ENCODE assay signal across 12 mouse cellular contexts in the genomic region with DNA sequence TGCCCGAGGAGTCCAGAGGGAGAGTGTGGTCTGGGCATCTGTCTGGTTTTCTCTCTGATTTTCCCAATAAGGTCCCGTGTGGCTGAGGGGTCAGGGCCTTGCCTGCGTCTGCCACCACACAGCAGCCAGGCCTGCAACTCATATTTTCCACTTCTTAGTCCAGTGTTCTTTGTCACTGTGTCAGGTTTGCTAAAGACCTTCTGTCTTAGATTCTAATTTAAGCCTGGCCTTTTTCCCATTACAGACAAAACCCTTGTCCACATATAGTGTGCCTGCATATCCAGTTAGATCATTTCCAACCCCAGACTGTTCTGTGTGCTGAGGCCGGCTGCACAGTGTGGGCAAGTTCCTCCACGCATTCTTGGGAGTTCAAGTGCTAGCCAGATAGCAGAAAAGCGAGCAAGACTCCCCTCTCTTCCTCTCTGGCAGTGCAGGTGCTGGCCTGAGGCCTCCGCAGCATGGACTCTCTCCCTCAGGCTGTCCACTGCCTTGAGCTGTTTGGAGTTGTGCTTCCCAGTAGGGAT. TPM values are rescaled to one million over a fixed set of nuclear protein-coding genes. Genes with fewer than 3 reads are reported as not detected.
DNase-seq lines count a peak whose midpoint lies in the region; ATAC-seq and TF ChIP-seq lines count a peak whose summit lies in the region.
"Had no signal": no experiment of that assay in that cellular context is flagged by ENCODE, and none has a peak within 500 bp of the region (broad histone marks: within the 10 kb centered on the region; RNA-seq: fewer than 3 reads in every experiment).

No protein-coding gene starts in this region.

- no peak overlapping the region for H3K27ac ChIP-seq in CH12.LX (ENCODE audit: insufficient read depth, low read depth)
- H3K27ac ChIP-seq in heart, embryonic 16.5 days (ENCODE audit: low read length), result peak overlapping the region; percentile 80
- H3K27ac ChIP-seq: intestine, embryonic 15.5 days; midbrain, embryonic 10.5 days had no signal

- no peak overlapping the region for H3K4me3 ChIP-seq in CH12.LX (replicated peaks in 1 of 3; ENCODE audit: low read depth in 2 of 3, low read length in 2 of 3, poor library complexity in 1 of 3)
- no peak overlapping the region for H3K4me3 ChIP-seq in heart, embryonic 16.5 days (ENCODE audit: low read length)
- H3K4me3 ChIP-seq: intestine, embryonic 15.5 days; midbrain, embryonic 10.5 days had no signal

- TF ChIP-seq EP300 in CH12.LX (IDR thresholded peaks at IDR 0.05; ENCODE audit: low read length), result no peak

- dilution Hi-C loops in CH12.LX (cut with MboI; ENCODE audit: extremely low pct_ligation_motif_present, extremely low pct_unique_long_range_greater_than_20kb, low sequenced_read_pairs), result no loop called here

- no peaks in the 10 kb centered on the region for H3K79me2 ChIP-seq in CH12.LX (replicated peaks; ENCODE audit: control insufficient read depth, extremely low read depth, insufficient read depth, poor library complexity, severe bottlenecking)

- in situ Hi-C loops in CH12.LX (cut with MboI; ENCODE audit: low pct_ligation_motif_present, low pct_unique_long_range_greater_than_20kb, low sequenced_read_pairs), result no loop called here

- no peak overlapping the region for H3K9ac ChIP-seq in CH12.LX (ENCODE audit: insufficient read depth, low read depth)
- H3K9ac ChIP-seq in heart, embryonic 16.5 days (ENCODE audit: low read length), result no peak overlapping the region
- H3K9ac ChIP-seq: intestine, embryonic 15.5 days had no signal

- peak; percentile 52 for DNase-seq in cerebellum, adult 11-12 months
- DNase-seq in cerebellum, postnatal 10 days, result no peak
- DNase-seq in CH12.LX (ENCODE audit: extremely low read depth), result no peak
- peak; percentile 57 for DNase-seq in cerebellum, adult 9-11 months
- DNase-seq in frontal cortex, postnatal 10 days (ENCODE audit: low spot score in 2 of 2), result no peak
- DNase-seq in T-cell, adult 2 months (ENCODE audit: low spot score), result no peak
- DNase-seq in layer of hippocampus, adult 18-20 months (ENCODE audit: low spot score in 2 of 2), result no peak
- DNase-seq: kidney, postnatal 14 days had no signal

- TF ChIP-seq CTCF in CH12.LX (conservative IDR thresholded peaks at IDR 0.05 in 1 of 2, IDR thresholded peaks at IDR 0.05 in 1 of 2; ENCODE audit: low read depth in 2 of 2, low read length in 2 of 2), result no peak

- 29% methylated on average over 7 of the region's 7 CpGs for WGBS in heart, embryonic 16.5 days

- no peaks in the 10 kb centered on the region for H3K27me3 ChIP-seq in CH12.LX (replicated peaks)
- no peaks in the 10 kb centered on the region for H3K27me3 ChIP-seq in heart, embryonic 16.5 days (ENCODE audit: control insufficient read depth, insufficient read depth, low read length)
- H3K27me3 ChIP-seq: intestine, embryonic 15.5 days had no signal

- H3K4me2 ChIP-seq in CH12.LX (ENCODE audit: insufficient read depth, low read depth, poor library complexity, severe bottlenecking), result no peak overlapping the region
- peak overlapping the region; percentile 1; the same call in 1 of the 2 replicates for H3K4me2 ChIP-seq in heart, embryonic 16.5 days (ENCODE audit: low read depth, low read length)
- H3K4me2 ChIP-seq: intestine, embryonic 15.5 days; liver, embryonic 11.5 days had no signal

- no peak for TF ChIP-seq POLR2A in CH12.LX (IDR thresholded peaks at IDR 0.05; ENCODE audit: low read depth, low read length)

- H3K36me3 ChIP-seq in CH12.LX (replicated peaks in 1 of 2; ENCODE audit: control insufficient read depth in 1 of 2, insufficient read depth in 1 of 2, low read length in 1 of 2), result peaks cover 15 to 56% of the 10 kb centered on the region in 2 experiments
- H3K36me3 ChIP-seq in heart, embryonic 16.5 days (ENCODE audit: control insufficient read depth, insufficient read depth), result no peaks in the 10 kb centered on the region; the same call in 1 of the 2 replicates
- H3K36me3 ChIP-seq: intestine, embryonic 15.5 days; midbrain, embryonic 10.5 days had no signal

- peak; percentile 66 for ATAC-seq in heart, embryonic 16.5 days (replicated peaks; ENCODE audit: extremely low read depth, insufficient read depth, low FRiP score)
- ATAC-seq: intestine, embryonic 15.5 days had no signal

- no peaks in the 10 kb centered on the region for H3K9me3 ChIP-seq in CH12.LX (replicated peaks; ENCODE audit: low read length)
- no peaks in the 10 kb centered on the region for H3K9me3 ChIP-seq in heart, embryonic 16.5 days (replicated peaks; ENCODE audit: control insufficient read depth, low read length)
- H3K9me3 ChIP-seq: intestine, embryonic 15.5 days; midbrain, embryonic 10.5 days had no signal

- H3K4me1 ChIP-seq in CH12.LX (ENCODE audit: control insufficient read depth in 1 of 2, insufficient read depth in 2 of 2), result peaks cover 12 to 21% of the 10 kb centered on the region in 2 experiments
- peaks cover 28% of the 10 kb centered on the region for H3K4me1 ChIP-seq in heart, embryonic 16.5 days (ENCODE audit: control insufficient read depth, insufficient read depth, low read length)
- H3K4me1 ChIP-seq: intestine, embryonic 15.5 days; midbrain, embryonic 10.5 days had no signal

- TF ChIP-seq RAD21 in CH12.LX (IDR thresholded peaks at IDR 0.05; ENCODE audit: low read depth, low read length), result no peak

TF ChIP-seq in CH12.LX, 34 proteins besides CTCF, POLR2A, EP300 and RAD21:
- TF ChIP-seq ETS1 (conservative IDR thresholded peaks at IDR 0.05; ENCODE audit: low read depth, low read length) (peak; percentile 53; the same call in 1 of the 2 replicates), ZKSCAN1 (IDR thresholded peaks at IDR 0.05; ENCODE audit: borderline replicate concordance, low read depth, low read length) (no peak), JUND (conservative IDR thresholded peaks at IDR 0.05; ENCODE audit: low read depth, low read length) (peak; percentile 77; the same call in 1 of the 2 replicates), ZC3H11A (IDR thresholded peaks at IDR 0.05; ENCODE audit: low read depth, low read length) (no peak), BHLHE40 (IDR thresholded peaks at IDR 0.05; ENCODE audit: low read depth, low read length) (peak; percentile 65), ELF1 (IDR thresholded peaks at IDR 0.05; ENCODE audit: low read depth, low read length) (no peak), CHD1 (IDR thresholded peaks at IDR 0.05; ENCODE audit: low read depth, low read length) (no peak), JUN (IDR thresholded peaks at IDR 0.05; ENCODE audit: insufficient read depth, low read depth, low read length) (peak; percentile 70), MAX (IDR thresholded peaks at IDR 0.05; ENCODE audit: low read length) (no peak), SMC3 (IDR thresholded peaks at IDR 0.05; ENCODE audit: low read depth, low read length) (no peak), MYC (IDR thresholded peaks at IDR 0.05; ENCODE audit: low read depth, low read length) (no peak), USF1 (IDR thresholded peaks at IDR 0.05; ENCODE audit: low read depth, low read length) (no peak), TCF12 (IDR thresholded peaks at IDR 0.05; ENCODE audit: low read depth, low read length) (no peak), PAX5 (IDR thresholded peaks at IDR 0.05; ENCODE audit: low read length) (no peak), MAZ (IDR thresholded peaks at IDR 0.05; ENCODE audit: low read depth, low read length) (no peak), MEF2A (IDR thresholded peaks at IDR 0.05; ENCODE audit: borderline replicate concordance, low read depth, low read length) (0 out of 2 replicates have a peak, but pooled peaks have one; percentile 46), UBTF (IDR thresholded peaks at IDR 0.05; ENCODE audit: low read depth, low read length) (no peak), ZNF384 (IDR thresholded peaks at IDR 0.05; ENCODE audit: low read depth, low read length) (no peak)

RNA-seq across cellular contexts. Expression of a gene that starts 43.4 kb away (rescaled TPM):
- 43.8 and 49.7 TPM in 2 replicates for total RNA-seq in CH12.LX (2012; rRNA removed)
- 61.4 and 62.8 TPM in 2 replicates for total RNA-seq in CH12.LX (2014; rRNA removed)
- 69.8 and 79.8 TPM in 2 replicates for polyA plus RNA-seq in CH12.LX (2012; ENCODE audit: insufficient read length, low read depth)
- 67.5 and 68.0 TPM in 2 replicates for polyA plus RNA-seq in heart, embryonic 16.5 days (2015; fragmentation: Nextera tagmentation; extraction: Ambion mirVana)
- total RNA-seq in layer of hippocampus, adult 18-20 months (2021), result 10 to 100 TPM; 61.8 to 64.0 TPM

RNA-seq across cellular contexts. Expression of a gene that starts 43.4 kb away (rescaled TPM):
- 56.6 and 58.5 TPM in 2 replicates for total RNA-seq in CH12.LX (2012; rRNA removed)
- total RNA-seq in CH12.LX (2014; rRNA removed), result 75.5 and 76.3 TPM in 2 replicates
- 39.9 and 41.8 TPM in 2 replicates for polyA plus RNA-seq in CH12.LX (2012; ENCODE audit: insufficient read length, low read depth)
- 78.8 and 86.6 TPM in 2 replicates for polyA plus RNA-seq in heart, embryonic 16.5 days (2015; fragmentation: Nextera tagmentation; extraction: Ambion mirVana)
- total RNA-seq in layer of hippocampus, adult 18-20 months (2021), result 10 to 100 TPM; 58.8 to 59.5 TPM

Comparison
In these comparisons a context has a peak if more than half of its experiments do, and no peak if none do; other contexts are left out.
1. DNase-seq: peak in cerebellum, adult 11-12 months (single experiment) and cerebellum, adult 9-11 months (single experiment); none in cerebellum, postnatal 10 days (0 of 2), CH12.LX (single experiment), frontal cortex, postnatal 10 days (0 of 2), T-cell, adult 2 months (single experiment) and layer of hippocampus, adult 18-20 months (0 of 2).